Mouse (Mus musculus): ENCODE data around the gene Rab25. TPM values are rescaled to one million over a fixed set of nuclear protein-coding genes. Genes with fewer than 3 reads are reported as not detected.
A peak's percentile ranks its signal among the peaks of the same experiment; 100 is the strongest.
"Not testable (repeated sequence)": the region's sequence is repeated elsewhere in the genome, so short reads cannot be mapped to it uniquely, and the experiment has no call there.

Rab25 gene
- polyA plus RNA-seq, 1 experiment from 2014 or later: 14.2 TPM

- Histone ChIP-seq H3K4me1 (ENCODE audit: control insufficient read depth, insufficient read depth, low read length) (0 out of 2 replicates have a peak, but pooled peaks cover 3% of the 10 kb centered on the region), H3K36me3 (ENCODE audit: control insufficient read depth, insufficient read depth, low read length) (peaks cover 59% of the 10 kb centered on the region), H3K27ac (ENCODE audit: low read depth, low read length) (no peak overlapping the region), H3K9me3 (ENCODE audit: control insufficient read depth, low read length) (no peaks in the 10 kb centered on the region), H3K4me3 (ENCODE audit: low read length) (no peak overlapping the region), H3K27me3 (ENCODE audit: control insufficient read depth, insufficient read depth, low read length) (no peaks in the 10 kb centered on the region), H3K4me2 (replicated peaks; ENCODE audit: low read depth, low read length) (no peak overlapping the region), H3K9ac (ENCODE audit: low read depth, low read length) (no peak overlapping the region)
- no peak for ATAC-seq (ENCODE audit: low FRiP score, low TSS enrichment)
- WGBS: 94% methylated on average over 6 of the region's 6 CpGs
Observed at GRCm38 (mm10) chr3:88585769-88586168, 37.7 kb upstream of the Rab25 start.

- Histone ChIP-seq H3K9me3 (ENCODE audit: control insufficient read depth, low read length) (no peaks in the 10 kb centered on the region), H3K27ac (ENCODE audit: low read depth, low read length) (no peak overlapping the region; the same call in 1 of the 2 replicates), H3K27me3 (ENCODE audit: control insufficient read depth, insufficient read depth, low read length) (no peaks in the 10 kb centered on the region), H3K36me3 (ENCODE audit: control insufficient read depth, insufficient read depth, low read length) (peaks cover 25% of the 10 kb centered on the region; the same call in 1 of the 2 replicates), H3K9ac (ENCODE audit: low read depth, low read length) (peak overlapping the region; percentile 87), H3K4me2 (replicated peaks; ENCODE audit: low read depth, low read length) (peak overlapping the region; percentile 68), H3K4me3 (ENCODE audit: low read length) (peak overlapping the region; percentile 95), H3K4me1 (ENCODE audit: control insufficient read depth, insufficient read depth, low read length) (peaks cover 4% of the 10 kb centered on the region; the same call in 1 of the 2 replicates)
- ATAC-seq (ENCODE audit: low FRiP score, low TSS enrichment): peak; percentile 82; the same call in 1 of the 2 replicates
- WGBS: 0% methylated on average over 34 of the region's 34 CpGs
Observed at GRCm38 (mm10) chr3:88579454-88580117, 31.5 kb upstream of the Rab25 start.

GRCm38 (mm10) chr3:88578498-88579424 is 30.7 kb upstream of the Rab25 start:
- H3K4me2 ChIP-seq (replicated peaks; ENCODE audit: low read depth, low read length): peak overlapping the region; percentile 68
- H3K27ac ChIP-seq (ENCODE audit: low read depth, low read length): no peak overlapping the region
- WGBS: 50% methylated on average over 8 of the region's 8 CpGs
- H3K36me3 ChIP-seq (ENCODE audit: control insufficient read depth, insufficient read depth, low read length): peaks cover 21% of the 10 kb centered on the region; the same call in 1 of the 2 replicates
- no peaks in the 10 kb centered on the region for H3K9me3 ChIP-seq (ENCODE audit: control insufficient read depth, low read length)
- H3K9ac ChIP-seq (ENCODE audit: low read depth, low read length): peak overlapping the region; percentile 87; the same call in 1 of the 2 replicates
- peaks cover 4% of the 10 kb centered on the region; the same call in 1 of the 2 replicates for H3K4me1 ChIP-seq (ENCODE audit: control insufficient read depth, insufficient read depth, low read length)
- ATAC-seq (ENCODE audit: low FRiP score, low TSS enrichment): no peak; the same call in 1 of the 2 replicates
- peak overlapping the region; percentile 95 for H3K4me3 ChIP-seq (ENCODE audit: low read length)
- no peaks in the 10 kb centered on the region for H3K27me3 ChIP-seq (ENCODE audit: control insufficient read depth, insufficient read depth, low read length)

GRCm38 (mm10) chr3:88577846-88578245 is 29.7 kb upstream of the Rab25 start:
- peaks cover 18% of the 10 kb centered on the region; the same call in 1 of the 2 replicates for H3K36me3 ChIP-seq (ENCODE audit: control insufficient read depth, insufficient read depth, low read length)
- not testable (repeated sequence) for H3K4me1 ChIP-seq (ENCODE audit: control insufficient read depth, insufficient read depth, low read length); H3K9ac ChIP-seq (ENCODE audit: low read depth, low read length); H3K27ac ChIP-seq (ENCODE audit: low read depth, low read length); H3K4me3 ChIP-seq (ENCODE audit: low read length); H3K27me3 ChIP-seq (ENCODE audit: control insufficient read depth, insufficient read depth, low read length); H3K4me2 ChIP-seq (replicated peaks; ENCODE audit: low read depth, low read length); ATAC-seq (ENCODE audit: low FRiP score, low TSS enrichment); H3K9me3 ChIP-seq (ENCODE audit: control insufficient read depth, low read length)
- WGBS: 85% methylated on average over 5 of the region's 5 CpGs

GRCm38 (mm10) chr3:88575540-88575939 is 27.4 kb upstream of the Rab25 start, which contains the start of gene Ssr2:
TSS of gene Ssr2 (plus strand) at chr3:88575876.
- Histone ChIP-seq H3K4me1 (ENCODE audit: control insufficient read depth, insufficient read depth, low read length) (peaks cover 4% of the 10 kb centered on the region; the same call in 1 of the 2 replicates), H3K27ac (ENCODE audit: low read depth, low read length) (no peak within 1 kb of the TSS), H3K9me3 (ENCODE audit: control insufficient read depth, low read length) (no peaks in the 10 kb centered on the region), H3K36me3 (ENCODE audit: control insufficient read depth, insufficient read depth, low read length) (no peaks in the 10 kb centered on the region), H3K27me3 (ENCODE audit: control insufficient read depth, insufficient read depth, low read length) (no peaks in the 10 kb centered on the region), H3K4me3 (ENCODE audit: low read length) (no peak within 1 kb of the TSS), H3K4me2 (replicated peaks; ENCODE audit: low read depth, low read length) (no peak within 1 kb of the TSS), H3K9ac (ENCODE audit: low read depth, low read length) (no peak within 1 kb of the TSS)
- 74% methylated on average over 3 of the region's 3 CpGs for WGBS
- no peak for ATAC-seq (ENCODE audit: low FRiP score, low TSS enrichment)

GRCm38 (mm10) chr3:88573810-88574209 is 25.7 kb upstream of the Rab25 start:
- Histone ChIP-seq H3K27me3 (ENCODE audit: control insufficient read depth, insufficient read depth, low read length) (no peaks in the 10 kb centered on the region), H3K9me3 (ENCODE audit: control insufficient read depth, low read length) (no peaks in the 10 kb centered on the region), H3K9ac (ENCODE audit: low read depth, low read length) (no peak overlapping the region), H3K4me3 (ENCODE audit: low read length) (no peak overlapping the region), H3K27ac (ENCODE audit: low read depth, low read length) (no peak overlapping the region), H3K4me1 (ENCODE audit: control insufficient read depth, insufficient read depth, low read length) (no peaks in the 10 kb centered on the region), H3K4me2 (replicated peaks; ENCODE audit: low read depth, low read length) (no peak overlapping the region), H3K36me3 (ENCODE audit: control insufficient read depth, insufficient read depth, low read length) (peaks cover 14% of the 10 kb centered on the region)
- no peak for ATAC-seq (ENCODE audit: low FRiP score, low TSS enrichment)
- WGBS: 87% methylated on average over 2 of the region's 2 CpGs

GRCm38 (mm10) chr3:88572835-88573234 is 24.7 kb upstream of the Rab25 start:
- Histone ChIP-seq H3K4me1 (ENCODE audit: control insufficient read depth, insufficient read depth, low read length) (no peaks in the 10 kb centered on the region), H3K36me3 (ENCODE audit: control insufficient read depth, insufficient read depth, low read length) (peaks cover 24% of the 10 kb centered on the region), H3K4me2 (replicated peaks; ENCODE audit: low read depth, low read length) (no peak overlapping the region), H3K27me3 (ENCODE audit: control insufficient read depth, insufficient read depth, low read length) (no peaks in the 10 kb centered on the region), H3K4me3 (ENCODE audit: low read length) (no peak overlapping the region), H3K9ac (ENCODE audit: low read depth, low read length) (no peak overlapping the region), H3K27ac (ENCODE audit: low read depth, low read length) (no peak overlapping the region), H3K9me3 (ENCODE audit: control insufficient read depth, low read length) (no peaks in the 10 kb centered on the region)
- no peak for ATAC-seq (ENCODE audit: low FRiP score, low TSS enrichment)
- WGBS: 60% methylated on average over 2 of the region's 2 CpGs

GRCm38 (mm10) chr3:88571856-88572255 is 23.8 kb upstream of the Rab25 start:
- 95% methylated on average over 1 of the region's 1 CpGs for WGBS
- Histone ChIP-seq H3K36me3 (ENCODE audit: control insufficient read depth, insufficient read depth, low read length) (peaks cover 32% of the 10 kb centered on the region), H3K4me3 (ENCODE audit: low read length) (no peak overlapping the region), H3K4me2 (replicated peaks; ENCODE audit: low read depth, low read length) (no peak overlapping the region), H3K4me1 (ENCODE audit: control insufficient read depth, insufficient read depth, low read length) (no peaks in the 10 kb centered on the region), H3K9ac (ENCODE audit: low read depth, low read length) (no peak overlapping the region), H3K27me3 (ENCODE audit: control insufficient read depth, insufficient read depth, low read length) (no peaks in the 10 kb centered on the region), H3K27ac (ENCODE audit: low read depth, low read length) (no peak overlapping the region), H3K9me3 (ENCODE audit: control insufficient read depth, low read length) (no peaks in the 10 kb centered on the region)
- no peak for ATAC-seq (ENCODE audit: low FRiP score, low TSS enrichment)
